Mouse (Mus musculus): ENCODE data around the gene Olfr524.

DNA sequence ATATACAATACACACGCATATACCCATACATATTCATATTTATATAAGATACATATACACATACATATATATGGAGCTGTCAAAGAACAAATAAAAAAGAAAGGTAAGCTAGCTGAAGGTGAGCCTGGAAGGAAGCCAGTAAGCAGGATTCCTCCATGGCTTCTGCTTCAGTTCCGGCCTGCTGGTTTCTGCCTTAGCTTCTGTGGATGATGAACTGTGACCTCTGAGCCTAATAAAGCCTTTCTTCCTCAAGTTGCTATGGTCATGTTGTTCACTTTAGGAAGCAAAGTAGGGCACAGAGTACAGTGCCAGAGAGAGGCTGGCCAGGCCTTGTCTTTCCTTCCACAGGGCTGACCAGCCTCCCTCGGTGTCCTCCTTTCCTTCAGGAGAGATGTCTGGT lies 34.9 kb downstream of the Olfr524 start:
- TF ChIP-seq CTCF (IDR thresholded peaks at IDR 0.05; ENCODE audit: low read depth) = no peak
- TF ChIP-seq EP300 (optimal IDR thresholded peaks at IDR 0.05) = no peak
